Mouse (Mus musculus) intestine, embryonic 15.5 days (tissue): ENCODE results near the gene Lck. TPM values are rescaled to one million over a fixed set of nuclear protein-coding genes. Genes with fewer than 3 reads are reported as not detected.

Experiments
- ATAC-seq: fragments of 200-750 bp; cut with Nextera tagmentation; 2 replicates; pipeline ENCODE4 v1.8.0; 2017; ENCODE audit warnings: moderate TSS enrichment, moderate library complexity
- H3K27ac ChIP-seq: fragments of 300-500 bp; sonication (generic); 2 replicates; pipeline ENCODE4 v1.5.1; 2015; ENCODE audit warnings: mild to moderate bottlenecking, inconsistent platforms
- H3K27me3 ChIP-seq: fragments of 300-500 bp; sonication (generic); replicated peaks from 2 replicates; pipeline ENCODE4 v1.6.1; 2015; ENCODE audit warnings: inconsistent platforms
- H3K36me3 ChIP-seq: fragments of 300-500 bp; sonication (generic); 2 replicates; pipeline ENCODE4 v1.6.1; 2015; ENCODE audit warnings: inconsistent platforms
- H3K4me1 ChIP-seq: fragments of 300-500 bp; sonication (generic); replicated peaks from 2 replicates; pipeline ENCODE4 v1.6.1; 2015; ENCODE audit warnings: inconsistent platforms
- H3K4me2 ChIP-seq: fragments of 300-500 bp; sonication (generic); replicated peaks from 2 replicates; pipeline ENCODE4 v1.6.1; 2015; ENCODE audit warnings: mild to moderate bottlenecking, inconsistent platforms
- H3K4me3 ChIP-seq: fragments of 300-500 bp; sonication (generic); replicated peaks from 2 replicates; pipeline ENCODE4 v1.5.1; 2015; ENCODE audit warnings: inconsistent platforms
- H3K9ac ChIP-seq: fragments of 300-500 bp; sonication (generic); 2 replicates; pipeline ENCODE4 v1.6.1; 2015; ENCODE audit warnings: inconsistent platforms
- H3K9me3 ChIP-seq: fragments of 300-500 bp; sonication (generic); 2 replicates; pipeline ENCODE4 v1.6.1; 2016; ENCODE audit warnings: inconsistent platforms
- WGBS: fragments of 180-500 bp; shearing (Covaris S2); methylation state at CpG from one replicate; pipeline ENCODE4 v1.1.7; 2015; 5-methylcytosine and 5-hydroxymethylcytosine counted together
- polyA plus RNA-seq: library from polyadenylated mRNA; unstranded; fragments of >200 nt; fragmentation: Nextera tagmentation; extraction: Ambion mirVana; gene quantifications from 2 replicates; pipeline ENCODE4 v1.2.1, GENCODE M21; 2015

Lck gene
- polyA plus RNA-seq, 1 experiment from 2014 or later: 9.7 TPM

DNA sequence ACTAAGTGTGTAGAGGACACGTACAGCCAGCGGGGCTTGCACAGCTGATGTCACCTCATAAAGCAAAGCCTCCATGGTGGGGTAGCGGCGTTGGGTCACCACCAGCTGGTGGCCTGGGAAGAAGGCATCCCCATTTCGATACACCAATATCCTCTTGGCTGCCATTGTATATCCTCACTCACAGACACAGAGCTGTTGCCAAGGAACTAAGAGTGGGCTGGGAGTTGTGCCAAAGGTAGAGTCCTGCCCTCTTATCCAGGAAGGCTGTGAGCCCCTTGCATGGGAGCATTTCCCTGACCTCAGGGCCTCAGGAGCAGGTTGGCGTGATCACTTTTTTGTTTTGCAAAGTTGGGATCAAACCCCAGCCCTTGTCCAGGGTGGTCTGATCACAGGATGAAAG lies 40.7 kb upstream of the Lck start, which contains the start of gene Dcdc2b:
TSS of gene Dcdc2b (minus strand) at position 165 of the 400 bp plus-strand sequence.
- WGBS: 77% methylated on average over 6 of the region's 6 CpGs

GRCm38 (mm10) chr4:129610472-129610871 lies 37.0 kb upstream of the Lck start:
- Histone ChIP-seq H3K4me2 (no peak overlapping the region), H3K27me3 (no peaks in the 10 kb centered on the region), H3K4me1 (no peaks in the 10 kb centered on the region), H3K9ac (no peak overlapping the region), H3K27ac (no peak overlapping the region), H3K36me3 (peaks cover 7% of the 10 kb centered on the region; the same call in 1 of the 2 replicates), H3K9me3 (no peaks in the 10 kb centered on the region), H3K4me3 (no peak overlapping the region)
- WGBS: 49% methylated on average over 3 of the region's 4 CpGs
- no peak for ATAC-seq

More for the DNA sequence above, 40.7 kb upstream of the Lck start, which contains the start of gene Dcdc2b:
- no peaks in the 10 kb centered on the region for H3K27me3 ChIP-seq
- H3K9me3 ChIP-seq: no peaks in the 10 kb centered on the region
- H3K4me3 ChIP-seq: no peak within 1 kb of the TSS
- H3K27ac ChIP-seq: no peak within 1 kb of the TSS
- H3K4me1 ChIP-seq: peaks cover 5% of the 10 kb centered on the region; the same call in 1 of the 2 replicates
- no peaks in the 10 kb centered on the region for H3K36me3 ChIP-seq
- no peak within 1 kb of the TSS for H3K9ac ChIP-seq
- no peak for ATAC-seq
- H3K4me2 ChIP-seq: no peak within 1 kb of the TSS

DNA sequence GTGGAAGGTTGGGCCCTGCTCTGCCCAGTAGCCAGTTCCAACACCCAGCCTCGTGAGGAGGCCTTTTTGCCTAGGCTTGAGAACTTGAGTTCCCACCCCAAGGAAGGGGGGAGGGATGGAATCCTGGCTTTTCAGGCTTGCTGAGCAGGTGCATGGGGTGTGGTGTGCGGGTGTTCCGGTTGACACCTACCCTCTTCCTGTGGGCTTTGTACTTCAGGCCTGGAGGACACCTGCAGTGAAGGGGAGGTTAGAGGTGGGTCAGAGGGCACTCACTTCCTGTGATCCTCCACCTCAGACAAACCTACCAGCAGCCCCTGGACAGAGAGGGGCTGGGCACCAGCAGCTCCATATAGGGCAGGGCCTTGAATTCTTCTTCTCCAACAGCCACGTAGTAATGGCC lies 36.6 kb upstream of the Lck start:
- no peak overlapping the region for H3K4me3 ChIP-seq
- H3K27ac ChIP-seq: no peak overlapping the region
- no peak for ATAC-seq
- 74% methylated on average over 4 of the region's 4 CpGs for WGBS
- H3K9me3 ChIP-seq: no peaks in the 10 kb centered on the region
- H3K9ac ChIP-seq: no peak overlapping the region
- no peak overlapping the region for H3K4me2 ChIP-seq
- no peaks in the 10 kb centered on the region for H3K4me1 ChIP-seq
- no peaks in the 10 kb centered on the region for H3K27me3 ChIP-seq
- peaks cover 7% of the 10 kb centered on the region; the same call in 1 of the 2 replicates for H3K36me3 ChIP-seq

DNA sequence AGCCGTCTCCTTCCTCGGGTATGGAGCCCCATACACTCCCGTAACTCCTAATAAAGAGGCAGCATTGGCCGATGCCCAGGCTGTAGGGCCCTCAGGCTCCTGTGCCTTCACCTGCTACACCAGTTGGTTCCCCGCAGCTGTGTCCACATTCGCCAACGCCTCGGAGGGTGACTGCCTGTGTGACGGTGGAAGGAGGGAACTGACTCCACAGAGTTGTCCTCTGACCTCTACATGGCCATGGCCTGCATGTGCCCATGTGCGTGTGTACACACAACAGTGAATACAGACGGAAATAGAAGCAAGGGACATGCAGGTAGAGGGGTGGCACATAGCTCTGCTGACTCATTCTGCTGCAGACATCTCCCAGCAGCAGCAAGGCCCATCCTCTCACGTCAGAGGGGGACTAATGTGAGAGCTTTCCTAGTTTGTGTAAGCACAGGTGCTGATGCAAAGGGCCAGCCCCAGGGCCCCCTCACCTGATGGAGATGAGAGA lies 35.7 kb upstream of the Lck start:
- Histone ChIP-seq H3K4me3 (no peak overlapping the region), H3K27ac (no peak overlapping the region), H3K4me1 (no peaks in the 10 kb centered on the region), H3K27me3 (no peaks in the 10 kb centered on the region), H3K4me2 (no peak overlapping the region), H3K9ac (no peak overlapping the region), H3K36me3 (peaks cover 7% of the 10 kb centered on the region), H3K9me3 (no peaks in the 10 kb centered on the region)
- ATAC-seq: no peak; the same call in 1 of the 2 replicates
- 82% methylated on average over 12 of the region's 12 CpGs for WGBS

- H3K36me3 ChIP-seq: peaks cover 7% of the 10 kb centered on the region
Observed at GRCm38 (mm10) chr4:129608426-129609025, 35.1 kb upstream of the Lck start.

DNA sequence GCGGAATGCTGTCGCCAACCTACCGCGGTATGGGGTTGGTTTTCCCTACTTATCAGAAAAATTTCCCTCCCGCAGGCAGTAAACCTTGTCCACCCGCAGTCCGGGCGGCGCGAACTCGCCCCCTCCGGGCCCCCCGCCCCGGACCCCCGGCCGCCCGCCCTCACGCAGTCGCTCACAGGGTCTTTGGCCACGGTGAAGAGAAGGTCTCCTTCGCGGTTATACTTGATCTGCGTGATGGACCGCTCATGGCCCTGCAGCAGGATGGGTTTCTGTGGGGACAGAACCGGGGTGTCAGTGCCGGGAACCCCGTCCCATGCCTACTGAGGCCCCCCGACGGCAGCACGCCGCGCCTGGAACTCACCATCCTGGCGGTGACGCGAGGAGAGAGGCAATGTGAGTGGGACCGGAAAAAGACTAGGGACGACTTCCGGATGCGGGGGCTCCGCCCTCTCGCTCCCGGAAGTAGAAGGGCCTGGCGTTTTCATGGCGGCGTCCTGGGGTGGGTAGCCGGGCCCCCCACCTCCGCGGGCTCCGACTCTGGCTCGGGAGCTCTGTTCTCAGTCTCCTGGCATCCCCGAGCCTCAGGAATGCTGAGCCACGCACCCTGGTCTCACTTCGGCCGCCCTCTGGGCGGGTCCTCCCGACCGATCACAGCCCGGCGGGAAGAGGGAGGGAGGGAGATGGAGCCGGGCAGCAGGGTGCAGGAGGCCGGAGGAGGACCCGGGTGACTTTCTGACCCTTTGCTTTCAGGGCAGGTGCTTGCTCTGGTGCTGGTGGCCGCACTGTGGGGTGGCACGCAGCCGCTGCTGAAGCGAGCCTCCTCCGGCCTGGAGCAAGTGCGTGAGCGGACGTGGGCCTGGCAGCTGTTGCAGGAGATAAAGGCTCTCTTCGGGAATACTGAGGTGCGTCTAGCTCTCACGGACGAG lies 27.1 kb upstream of the Lck start, which contains the start of the genes Eif3i and Tmem234:
TSS of gene Eif3i (minus strand) at position 416 of the 926 bp plus-strand sequence.
TSS of gene Tmem234 (plus strand) at position 436 of the 926 bp plus-strand sequence.
- under 1% methylated on average over 74 of the region's 74 CpGs for WGBS
- Histone ChIP-seq H3K4me3 (peak within 1 kb of the TSS; percentile 89), H3K36me3 (peaks cover 9% of the 10 kb centered on the region), H3K27me3 (no peaks in the 10 kb centered on the region), H3K4me2 (peak within 1 kb of the TSS; percentile 72), H3K9me3 (no peaks in the 10 kb centered on the region), H3K27ac (peak within 1 kb of the TSS; percentile 78), H3K4me1 (peaks cover 23% of the 10 kb centered on the region), H3K9ac (peak within 1 kb of the TSS; percentile 90)
- peak; percentile 95 for ATAC-seq

More at GRCm38 (mm10) chr4:129608426-129609025, 35.1 kb upstream of the Lck start:
- 34% methylated on average over 7 of the region's 7 CpGs for WGBS
- Histone ChIP-seq H3K4me2 (no peak overlapping the region), H3K9ac (no peak overlapping the region), H3K9me3 (no peaks in the 10 kb centered on the region), H3K27me3 (no peaks in the 10 kb centered on the region), H3K27ac (no peak overlapping the region; the same call in 1 of the 2 replicates), H3K4me3 (no peak overlapping the region), H3K4me1 (no peaks in the 10 kb centered on the region)
- peak; percentile 92 for ATAC-seq

GRCm38 (mm10) chr4:129588865-129589264 lies 15.4 kb upstream of the Lck start:
- no peak overlapping the region for H3K27ac ChIP-seq
- ATAC-seq: no peak

DNA sequence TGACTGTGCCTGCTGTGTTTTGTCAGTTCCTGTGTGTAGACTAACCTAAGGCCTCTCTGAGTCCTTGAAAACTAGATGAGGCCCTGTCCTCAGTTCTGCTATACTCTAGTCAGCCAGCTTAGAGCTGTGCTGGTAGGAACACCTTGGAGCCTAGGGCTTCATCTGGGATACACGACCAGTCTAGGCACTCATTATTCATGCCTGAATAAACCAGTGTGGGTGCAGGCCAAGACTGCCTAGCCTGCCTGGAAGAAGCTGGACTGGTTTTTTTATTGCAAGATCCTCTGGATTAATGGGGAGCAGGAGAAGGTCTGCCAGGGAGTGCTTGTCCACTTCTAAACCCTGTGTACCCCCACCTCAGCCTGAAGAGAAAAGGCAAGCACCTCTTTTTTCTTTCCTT lies 13.5 kb upstream of the Lck start:
- no peak for ATAC-seq
- 48% methylated on average over 1 of the region's 1 CpGs for WGBS
- H3K4me2 ChIP-seq: no peak overlapping the region

More at GRCm38 (mm10) chr4:129588865-129589264, 15.4 kb upstream of the Lck start:
- WGBS: 60% methylated on average over 4 of the region's 4 CpGs
- H3K4me2 ChIP-seq: no peak overlapping the region
- H3K27me3 ChIP-seq: no peaks in the 10 kb centered on the region
- peaks cover 23% of the 10 kb centered on the region for H3K36me3 ChIP-seq
- peaks cover 5% of the 10 kb centered on the region; the same call in 1 of the 2 replicates for H3K4me1 ChIP-seq
- H3K9ac ChIP-seq: no peak overlapping the region
- no peak overlapping the region for H3K4me3 ChIP-seq
- H3K9me3 ChIP-seq: no peaks in the 10 kb centered on the region

GRCm38 (mm10) chr4:129585773-129586172 lies 12.3 kb upstream of the Lck start:
- WGBS: 80% methylated on average over 9 of the region's 9 CpGs
- no peaks in the 10 kb centered on the region for H3K36me3 ChIP-seq
- peak overlapping the region; percentile 85 for H3K4me2 ChIP-seq
- 0 out of 2 replicates have a peak overlapping the region, but pooled peaks have one; percentile 39 for H3K9ac ChIP-seq
- no peaks in the 10 kb centered on the region for H3K9me3 ChIP-seq
- H3K27me3 ChIP-seq: no peaks in the 10 kb centered on the region
- ATAC-seq: peak; percentile 1; the same call in 1 of the 2 replicates
- H3K4me3 ChIP-seq: no peak overlapping the region
- H3K4me1 ChIP-seq: peaks cover 5% of the 10 kb centered on the region; the same call in 1 of the 2 replicates
- H3K27ac ChIP-seq: no peak overlapping the region

More for the DNA sequence above, 13.5 kb upstream of the Lck start:
- peaks cover 8% of the 10 kb centered on the region for H3K36me3 ChIP-seq
- no peaks in the 10 kb centered on the region for H3K9me3 ChIP-seq
- H3K9ac ChIP-seq: no peak overlapping the region
- H3K4me1 ChIP-seq: peaks cover 5% of the 10 kb centered on the region; the same call in 1 of the 2 replicates
- no peak overlapping the region for H3K4me3 ChIP-seq
- H3K27me3 ChIP-seq: no peaks in the 10 kb centered on the region
- H3K27ac ChIP-seq: no peak overlapping the region

DNA sequence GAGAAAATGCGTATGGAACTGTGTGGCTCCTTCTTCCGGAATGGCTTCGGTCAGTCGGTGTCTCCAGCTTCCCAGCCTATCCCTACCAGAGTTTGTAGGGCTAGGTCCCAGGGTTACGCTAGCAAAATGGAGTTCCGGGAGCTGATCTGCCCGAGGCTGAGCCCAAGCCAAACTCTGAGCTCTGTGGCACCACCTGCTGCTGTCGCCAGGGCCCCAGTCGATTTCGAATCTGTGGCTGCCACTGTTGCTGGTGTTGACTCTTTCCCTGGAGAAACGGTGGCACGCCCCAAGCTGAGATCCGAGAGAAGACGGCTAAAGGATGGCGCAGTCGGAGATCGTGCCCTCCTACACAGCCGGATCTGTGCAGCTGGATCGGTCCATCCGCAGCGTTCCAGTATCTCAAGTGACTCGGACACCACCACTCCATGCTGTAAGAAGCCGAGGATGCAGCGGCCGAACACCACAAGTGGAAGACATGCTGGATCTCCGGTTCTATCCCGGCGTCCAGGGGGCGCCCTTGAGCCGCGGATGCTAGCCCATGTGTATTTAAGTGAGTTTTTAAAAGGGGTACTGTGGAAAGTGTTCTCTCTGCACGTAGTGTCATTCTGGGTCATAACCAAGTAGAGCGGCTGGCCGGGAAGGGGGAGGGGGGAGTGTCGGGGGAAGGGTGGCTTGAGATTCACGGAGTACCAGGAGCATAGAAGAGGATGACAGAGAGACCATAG lies 11.6 kb upstream of the Lck start:
- Histone ChIP-seq H3K27ac (peak overlapping the region; percentile 68), H3K4me1 (peaks cover 5% of the 10 kb centered on the region; the same call in 1 of the 2 replicates), H3K36me3 (no peaks in the 10 kb centered on the region), H3K4me2 (peak overlapping the region; percentile 85), H3K27me3 (no peaks in the 10 kb centered on the region), H3K4me3 (peak overlapping the region; percentile 47), H3K9ac (peak overlapping the region; percentile 39), H3K9me3 (no peaks in the 10 kb centered on the region)
- ATAC-seq: peak; percentile 83
- 2% methylated on average over 36 of the region's 36 CpGs for WGBS

DNA sequence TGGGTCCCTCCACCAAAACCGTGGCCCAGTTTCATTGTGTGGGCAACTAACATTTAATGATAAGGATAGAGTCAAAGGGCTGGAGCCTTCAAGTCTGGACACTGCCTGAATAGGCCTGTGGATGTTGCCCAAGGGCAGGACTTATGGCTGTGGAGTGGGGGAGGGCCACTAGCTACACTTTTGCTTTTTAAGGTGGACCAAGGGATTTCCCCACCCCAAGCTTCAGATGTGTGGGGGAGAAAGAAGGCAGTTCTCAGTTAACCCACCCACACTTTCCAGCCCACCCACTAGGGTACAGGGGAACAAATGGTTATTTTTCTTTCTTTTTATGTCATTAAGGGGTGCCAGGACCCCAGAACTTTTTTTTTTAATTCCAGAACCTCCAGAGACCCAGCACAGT lies 10.9 kb upstream of the Lck start:
- Histone ChIP-seq H3K4me3 (no peak overlapping the region; the same call in 1 of the 2 replicates), H3K9me3 (no peaks in the 10 kb centered on the region), H3K4me1 (peaks cover 5% of the 10 kb centered on the region; the same call in 1 of the 2 replicates), H3K27ac (no peak overlapping the region; the same call in 1 of the 2 replicates), H3K36me3 (no peaks in the 10 kb centered on the region), H3K4me2 (peak overlapping the region; percentile 85), H3K9ac (peak overlapping the region; percentile 39), H3K27me3 (no peaks in the 10 kb centered on the region)
- WGBS: 71% methylated on average over 1 of the region's 1 CpGs
- ATAC-seq: no peak
